8 mouse cellular contexts compared by ENCODE assay signal in the genomic region with DNA sequence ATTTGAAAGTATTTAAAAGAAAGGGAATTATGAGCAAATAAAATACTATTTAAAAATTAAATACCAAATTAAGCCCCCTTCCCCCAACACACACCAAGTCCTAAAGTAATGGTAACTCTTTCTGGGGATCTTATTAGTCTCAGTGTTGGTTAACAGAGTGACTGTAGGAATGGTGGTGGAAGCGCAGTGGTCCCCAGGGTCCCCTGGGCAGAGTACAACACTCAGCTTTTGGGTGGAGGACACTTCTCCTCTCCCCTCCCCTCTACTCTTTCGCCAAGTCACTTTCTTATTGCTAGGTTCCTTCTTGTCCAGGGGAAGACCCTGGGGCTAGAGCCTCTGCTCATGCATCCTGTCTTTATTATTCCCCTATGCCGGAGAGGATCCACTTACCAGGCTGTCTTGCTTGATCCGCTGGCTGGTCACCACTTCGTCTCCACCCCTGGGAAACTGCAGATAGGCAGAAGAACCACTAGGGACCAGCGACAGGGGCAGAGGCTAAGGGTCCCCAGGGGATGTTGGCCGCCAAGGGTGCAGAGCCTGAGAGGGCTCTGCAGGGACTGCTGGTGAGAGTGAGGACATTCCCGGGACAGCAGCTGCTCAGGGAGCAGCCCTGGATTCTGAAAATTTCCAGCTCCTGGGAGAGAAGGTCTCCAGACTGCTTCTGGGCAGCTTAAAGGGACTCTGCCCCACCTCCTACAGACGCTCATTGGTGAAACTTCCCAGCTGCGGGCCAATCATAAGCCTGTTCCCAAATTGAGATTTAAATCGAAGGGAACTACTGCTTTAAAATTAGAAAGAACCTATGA.
DNase-seq lines count a peak whose midpoint lies in the region; ATAC-seq and TF ChIP-seq lines count a peak whose summit lies in the region.

No protein-coding gene starts in this region.

- intact Hi-C loops in left cerebral cortex, postnatal 25 days (cut with DNase I): loop anchor here (5.0 to 10.0 kb wide), 3 partner anchors 58 to 250 kb away; no protein-coding TSS in a partner anchor

- peak overlapping the region; percentile 26 for H3K4me3 ChIP-seq in embryonic facial prominence, embryonic 11.5 days (ENCODE audit: low read depth, low read length)
- peak overlapping the region; percentile 48 for H3K4me3 ChIP-seq in intestine, postnatal 0 days (ENCODE audit: low read depth, low read length)
- H3K4me3 ChIP-seq in midbrain, embryonic 10.5 days: peak overlapping the region; percentile 56

- H3K9me3 ChIP-seq in embryonic facial prominence, embryonic 11.5 days (replicated peaks; ENCODE audit: control insufficient read depth, low read length): no peaks in the 10 kb centered on the region
- no peaks in the 10 kb centered on the region for H3K9me3 ChIP-seq in intestine, postnatal 0 days (ENCODE audit: control insufficient read depth)
- H3K9me3 ChIP-seq in midbrain, embryonic 10.5 days (replicated peaks): no peaks in the 10 kb centered on the region

- TF ChIP-seq CTCF in intestine, postnatal 0 days (IDR thresholded peaks at IDR 0.05; ENCODE audit: low read depth): peak; percentile 41

- H3K4me1 ChIP-seq in embryonic facial prominence, embryonic 11.5 days (ENCODE audit: control insufficient read depth, insufficient read depth, low read length): 0 out of 2 replicates have a peak, but pooled peaks cover 3% of the 10 kb centered on the region
- H3K4me1 ChIP-seq in intestine, postnatal 0 days (replicated peaks; ENCODE audit: control insufficient read depth, insufficient read depth, low read length): no peaks in the 10 kb centered on the region
- H3K4me1 ChIP-seq in midbrain, embryonic 10.5 days: peaks cover 12% of the 10 kb centered on the region

- 10% methylated on average over 11 of the region's 11 CpGs for WGBS in embryonic facial prominence, embryonic 11.5 days
- 10% methylated on average over 11 of the region's 11 CpGs for WGBS in intestine, postnatal 0 days
- WGBS in midbrain, embryonic 10.5 days: 8% methylated on average over 11 of the region's 11 CpGs

- H3K9ac ChIP-seq in embryonic facial prominence, embryonic 11.5 days (replicated peaks; ENCODE audit: low read length): peak overlapping the region; percentile 48
- peak overlapping the region; percentile 12; the same call in 1 of the 2 replicates for H3K9ac ChIP-seq in intestine, postnatal 0 days (ENCODE audit: low read depth, low read length)

- 0 out of 2 replicates have a peak, but pooled peaks have one; percentile 59 for ATAC-seq in embryonic facial prominence, embryonic 11.5 days (replicated peaks; ENCODE audit: insufficient number of reproducible peaks, low FRiP score, low TSS enrichment, low read depth)
- no peak for ATAC-seq in intestine, postnatal 0 days
- ATAC-seq in activated CD4-positive, CD25-positive, alpha-beta regulatory T cell, adult 4 months: no peak

- no peaks in the 10 kb centered on the region for H3K27me3 ChIP-seq in embryonic facial prominence, embryonic 11.5 days (ENCODE audit: control insufficient read depth, insufficient read depth, low read length)
- no peaks in the 10 kb centered on the region for H3K27me3 ChIP-seq in intestine, postnatal 0 days (replicated peaks; ENCODE audit: control insufficient read depth, insufficient read depth, low read length)
- H3K27me3 ChIP-seq in midbrain, embryonic 10.5 days (ENCODE audit: low read depth, poor library complexity, severe bottlenecking): no peaks in the 10 kb centered on the region

- peak; percentile 70 to 91 for DNase-seq in adrenal gland, adult (ENCODE audit: inconsistent age in 2 of 2, low spot score in 1 of 2)
- DNase-seq in embryonic facial prominence, embryonic 11.5 days (ENCODE audit: low spot score): peak; percentile 67
- peak; percentile 78 to 79 for DNase-seq in heart, adult 18-20 months
- peak; percentile 75 to 93 for DNase-seq in left cerebral cortex, postnatal 25 days (ENCODE audit: low spot score in 2 of 2)
- DNase-seq in midbrain, embryonic 10.5 days (ENCODE audit: low spot score): peak; percentile 56
- peak; percentile 27 for DNase-seq in skeletal muscle tissue, adult 2 months (ENCODE audit: low read depth, low spot score)

- no peak overlapping the region for H3K27ac ChIP-seq in embryonic facial prominence, embryonic 11.5 days (replicated peaks; ENCODE audit: low read depth, low read length)
- H3K27ac ChIP-seq in intestine, postnatal 0 days (ENCODE audit: low read depth, low read length): no peak overlapping the region; the same call in 1 of the 2 replicates
- peak overlapping the region; percentile 77 for H3K27ac ChIP-seq in midbrain, embryonic 10.5 days (replicated peaks)

- H3K36me3 ChIP-seq in embryonic facial prominence, embryonic 11.5 days (replicated peaks; ENCODE audit: control insufficient read depth, insufficient read depth, low read depth, low read length): no peaks in the 10 kb centered on the region
- no peaks in the 10 kb centered on the region for H3K36me3 ChIP-seq in intestine, postnatal 0 days (ENCODE audit: control insufficient read depth, insufficient read depth)
- H3K36me3 ChIP-seq in midbrain, embryonic 10.5 days: no peaks in the 10 kb centered on the region

- peak overlapping the region; percentile 60 for H3K4me2 ChIP-seq in embryonic facial prominence, embryonic 11.5 days (ENCODE audit: low read depth, low read length)
- H3K4me2 ChIP-seq in intestine, postnatal 0 days (replicated peaks; ENCODE audit: low read depth): peak overlapping the region; percentile 56

Comparison
In these comparisons a context has a peak if more than half of its experiments do, and no peak if none do; other contexts are left out.
1. DNase-seq: peak in every context shown above with its lines; median percentile 84 in left cerebral cortex, postnatal 25 days; 80 in adrenal gland, adult; 78 in heart, adult 18-20 months; 67 in embryonic facial prominence, embryonic 11.5 days; 56 in midbrain, embryonic 10.5 days; 27 in skeletal muscle tissue, adult 2 months.